Mouse (Mus musculus) layer of hippocampus, postnatal 10 days (tissue): ENCODE measurements around the gene Tspyl4. TPM values are rescaled to one million over a fixed set of nuclear protein-coding genes. Genes with fewer than 3 reads are reported as not detected.

Source experiments
- DNase-seq, 2 experiments: peaks; one replicate each; pipeline ENCODE4 v3.0.0; 2021; ENCODE audit warnings: low spot score in 2 of 2
- total RNA-seq, 2 experiments: library from RNA; stranded (reverse); gene quantifications; 2 replicates each; pipeline ENCODE4 v1.2.3; 2021

Gene Tspyl4
- total RNA-seq, 2 experiments from 2014 or later, result 301 to 317 TPM

DNA sequence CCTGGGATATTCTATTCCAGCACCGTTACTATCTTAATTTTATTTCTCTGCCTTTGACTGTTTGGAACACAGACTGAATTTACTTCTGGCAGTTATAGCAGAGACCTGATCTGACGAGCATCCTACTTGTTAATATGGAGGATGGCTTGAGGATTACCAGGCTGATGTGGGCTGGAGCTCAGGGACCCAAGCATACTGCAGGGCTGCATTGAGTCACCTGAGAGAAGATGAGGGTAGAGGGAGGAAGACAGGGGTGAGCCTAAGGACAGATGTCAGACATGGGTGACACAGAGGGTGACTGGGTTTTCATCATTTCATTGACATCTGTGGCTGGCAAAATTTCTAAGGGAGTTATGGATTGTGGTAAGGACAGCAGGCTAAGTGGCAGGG is 20.0 kb downstream of the Tspyl4 start:
- peak in 1 of 2 experiments; percentile 32 for DNase-seq

DNA sequence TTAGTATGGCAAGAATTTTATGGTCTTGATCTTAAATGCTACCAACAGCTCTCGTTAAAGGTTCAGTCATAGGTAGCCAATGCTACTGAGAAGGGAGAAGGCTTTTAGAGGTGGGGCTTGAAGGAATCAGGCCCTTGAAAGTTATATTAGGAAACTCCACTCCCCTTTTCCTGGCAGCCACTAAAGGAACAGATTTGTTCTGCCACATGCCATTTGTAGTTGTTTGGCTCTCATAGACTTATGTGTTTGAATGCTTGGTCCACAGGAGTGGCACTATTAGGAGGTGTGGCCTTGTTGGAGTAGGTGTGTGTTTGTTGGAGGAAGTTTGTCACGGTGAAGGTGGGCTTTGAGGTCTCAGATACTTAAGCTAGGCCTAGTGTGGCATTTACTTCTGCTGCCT is 23.6 kb downstream of the Tspyl4 start:
- DNase-seq, result no peak

DNA sequence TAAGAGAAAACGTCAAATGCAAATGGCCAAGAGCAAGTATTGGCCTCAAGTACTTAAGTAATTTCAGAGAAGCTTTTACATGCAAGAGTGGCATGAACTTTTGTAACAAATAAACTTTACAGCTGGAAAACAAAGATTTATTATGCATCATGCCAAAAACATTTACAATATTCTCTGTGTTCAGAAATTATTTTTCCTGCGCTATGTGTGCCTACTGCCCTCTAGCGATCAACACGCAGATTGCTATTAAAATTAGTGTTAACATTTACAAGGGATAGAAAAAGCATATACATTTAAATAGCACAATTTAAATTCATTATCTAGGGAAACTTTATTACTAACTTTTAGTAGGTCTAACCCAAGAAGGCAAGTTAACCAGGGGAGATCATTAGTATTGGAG is 29.5 kb downstream of the Tspyl4 start:
- DNase-seq, result no peak

DNA sequence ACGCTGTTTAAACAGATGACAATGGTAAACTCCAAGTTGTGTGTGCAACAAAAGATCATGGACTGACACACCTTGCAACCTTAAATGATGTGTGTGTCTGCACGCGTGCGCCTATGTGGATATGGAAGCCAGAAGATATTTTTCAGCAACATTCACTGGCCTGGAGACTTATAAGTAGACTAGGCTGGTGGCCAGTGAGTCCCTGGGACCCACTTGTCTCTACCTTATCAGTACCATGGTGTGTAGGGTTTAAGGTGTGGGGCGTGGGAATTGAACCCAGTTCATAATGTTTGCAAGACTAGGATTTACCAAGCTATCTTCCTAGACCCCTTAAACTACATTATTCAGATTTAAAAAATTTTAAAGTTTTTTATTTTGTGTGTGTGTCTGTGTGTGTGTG is 29.9 kb downstream of the Tspyl4 start:
- no peak for DNase-seq

DNA sequence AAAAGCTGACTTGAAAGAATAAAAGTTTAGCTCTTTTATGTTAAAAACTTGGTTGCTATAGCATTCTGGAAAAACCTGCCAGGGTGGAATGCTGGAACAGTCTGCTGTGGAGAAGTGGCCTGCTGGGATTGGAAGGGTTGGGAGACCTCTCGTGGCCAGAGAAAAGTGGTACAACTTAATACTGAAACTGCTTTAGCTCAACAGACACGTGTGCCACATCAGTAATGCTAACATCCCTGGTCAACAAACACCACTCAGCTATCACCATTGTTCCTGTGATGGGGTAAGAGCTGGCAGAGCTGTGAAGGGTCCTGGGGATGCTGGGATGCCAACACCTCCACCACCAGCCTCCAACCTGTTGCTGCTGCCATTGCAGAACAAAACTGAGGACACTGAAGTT is 31.1 kb downstream of the Tspyl4 start:
- DNase-seq, result peak; percentile 54 to 71

DNA sequence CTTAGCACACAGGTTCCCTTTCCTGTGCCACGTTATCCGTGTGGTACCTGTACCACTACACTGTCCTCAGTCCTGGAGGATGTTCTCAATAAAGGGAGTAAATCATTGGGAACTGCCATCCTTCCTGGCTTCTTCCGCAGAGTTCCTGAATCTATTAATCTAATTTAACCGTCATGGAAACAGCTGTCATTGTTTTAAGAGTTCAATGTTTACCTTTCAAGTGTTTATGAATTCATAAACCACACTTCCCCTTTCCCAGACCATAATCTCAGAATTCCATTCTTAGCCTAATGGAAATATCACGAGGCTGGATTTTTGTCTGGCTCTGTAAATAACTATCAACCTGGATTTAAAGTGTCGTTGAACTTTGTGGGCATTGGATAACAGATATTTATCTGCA is 43.8 kb downstream of the Tspyl4 start:
- no peak for DNase-seq

DNA sequence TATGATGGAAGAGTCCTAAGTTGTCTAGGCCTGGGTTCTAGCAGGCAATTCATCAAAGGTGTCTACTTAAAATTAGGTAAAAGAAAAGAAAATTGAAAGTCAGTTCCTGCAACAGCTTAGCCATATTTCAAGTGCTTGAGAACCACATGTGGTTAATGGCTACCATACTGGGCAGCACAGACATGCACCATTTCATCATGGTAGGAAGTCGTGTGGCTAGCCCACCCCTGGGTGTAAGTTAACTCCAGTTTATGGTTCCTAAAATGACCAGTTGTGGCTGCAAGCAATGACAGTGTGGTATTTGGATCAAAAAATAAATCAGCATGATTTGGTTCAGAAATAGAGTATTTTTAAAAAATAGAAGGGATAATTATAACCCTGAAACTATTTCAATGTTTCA is 44.6 kb downstream of the Tspyl4 start:
- no peak for DNase-seq

Other genes with a start within 250 kb of the Tspyl4 start
- 1 to 10 TPM; 2.1 to 2.2 TPM for gene Calhm5, start 200.9 kb upstream of the Tspyl4 start, total RNA-seq
- gene Calhm6, start 169.5 kb upstream of the Tspyl4 start, total RNA-seq, result not detected
- 1 to 10 TPM; 9.4 to 9.6 TPM for gene Dse, start 89.7 kb upstream of the Tspyl4 start, total RNA-seq
- gene Tspyl1, start 15.3 kb upstream of the Tspyl4 start, total RNA-seq, result 100 to 1,000 TPM in 1 of 2 experiments, 10 to 100 TPM in 1; 97.2 to 102 TPM
- under 1 TPM in 1 of 2 experiments, not detected in 1; 0.18 TPM for gene Col10a1, start 92.5 kb downstream of the Tspyl4 start, total RNA-seq
- 1 to 10 TPM; 1.6 to 2.9 TPM for gene Nt5dc1, start 121.1 kb downstream of the Tspyl4 start, total RNA-seq
- under 1 TPM; 0.65 to 0.71 TPM for gene Frk, start 186.0 kb downstream of the Tspyl4 start, total RNA-seq